28 mouse cellular contexts compared by ENCODE assay signal in genomic region chr6:88060602-88061001, GRCm38 (mm10). TPM values are rescaled to one million over a fixed set of nuclear protein-coding genes. Genes with fewer than 3 reads are reported as not detected.
DNase-seq lines count a peak whose midpoint lies in the region; ATAC-seq and TF ChIP-seq lines count a peak whose summit lies in the region.
"Had no signal": no experiment of that assay in that cellular context is flagged by ENCODE, and none has a peak within 500 bp of the region (broad histone marks: within the 10 kb centered on the region; RNA-seq: fewer than 3 reads in every experiment).

No protein-coding gene starts in this region.

- no peaks in the 10 kb centered on the region for H3K27me3 ChIP-seq in liver, postnatal 0 days (ENCODE audit: insufficient read depth, low read length)
- H3K27me3 ChIP-seq in liver, embryonic 12.5 days (replicated peaks), result 0 out of 2 replicates have a peak, but pooled peaks cover 3% of the 10 kb centered on the region
- no peaks in the 10 kb centered on the region for H3K27me3 ChIP-seq in hindbrain, embryonic 14.5 days (ENCODE audit: control insufficient read depth, insufficient read depth, low read length)
- H3K27me3 ChIP-seq: embryonic facial prominence, embryonic 12.5 days; kidney, embryonic 15.5 days; limb, embryonic 13.5 days; midbrain, embryonic 13.5 days had no signal

- WGBS in liver, postnatal 0 days (ENCODE audit: insufficient replicate concordance), result 38% methylated on average over 4 of the region's 4 CpGs
- WGBS in liver, embryonic 12.5 days (ENCODE audit: insufficient replicate concordance), result 55% methylated on average over 4 of the region's 4 CpGs
- 78% methylated on average over 4 of the region's 4 CpGs for whole genome bisulfite sequencing in hindbrain, embryonic 14.5 days

- no peak overlapping the region for H3K4me3 ChIP-seq in liver, postnatal 0 days (ENCODE audit: low read depth, low read length)
- no peak overlapping the region for H3K4me3 ChIP-seq in liver, embryonic 12.5 days
- no peak overlapping the region for H3K4me3 ChIP-seq in hindbrain, embryonic 14.5 days (replicated peaks; ENCODE audit: low read length)
- H3K4me3 ChIP-seq: embryonic facial prominence, embryonic 12.5 days; forebrain, embryonic 10.5 days; hindbrain, embryonic 13.5 days; kidney, embryonic 15.5 days; limb, embryonic 13.5 days; liver, embryonic 13.5 days; midbrain, embryonic 13.5 days had no signal

- TF ChIP-seq EP300 in liver, postnatal 0 days (IDR thresholded peaks at IDR 0.05; ENCODE audit: low read depth), result peak; percentile 64; the same call in 1 of the 2 replicates

- peaks cover 41% of the 10 kb centered on the region for H3K4me1 ChIP-seq in liver, postnatal 0 days (ENCODE audit: insufficient read depth)
- H3K4me1 ChIP-seq in liver, embryonic 12.5 days, result no peaks in the 10 kb centered on the region
- no peaks in the 10 kb centered on the region for H3K4me1 ChIP-seq in hindbrain, embryonic 14.5 days (replicated peaks; ENCODE audit: control insufficient read depth, insufficient read depth, low read length)
- H3K4me1 ChIP-seq: embryonic facial prominence, embryonic 12.5 days; forebrain, embryonic 10.5 days; hindbrain, embryonic 13.5 days; kidney, embryonic 15.5 days; limb, embryonic 13.5 days; midbrain, embryonic 13.5 days had no signal

- DNase-seq in liver, postnatal 0 days, result peak; percentile 51
- DNase-seq in hindbrain, embryonic 14.5 days (ENCODE audit: low spot score), result no peak
- DNase-seq in layer of hippocampus, adult 18-20 months (ENCODE audit: low spot score in 2 of 2), result no peak
- no peak for DNase-seq in cerebellum, adult 18-20 months
- DNase-seq: adrenal gland, adult 2 months; adrenal gland, postnatal 36 days; cerebellum, adult 8-10 months; cerebellum, postnatal 36 days; embryo, embryonic 11 days; kidney, adult 11 months; kidney, postnatal 36 days; liver, embryonic 13.5 days; lung, embryonic 14.5 days; lung, postnatal 36 days; right cerebral cortex, adult 18-20 months; thymus, postnatal 4 days had no signal

- H3K36me3 ChIP-seq in liver, postnatal 0 days (replicated peaks; ENCODE audit: insufficient read depth, low read length), result no peaks in the 10 kb centered on the region
- H3K36me3 ChIP-seq in liver, embryonic 12.5 days, result no peaks in the 10 kb centered on the region
- no peaks in the 10 kb centered on the region for H3K36me3 ChIP-seq in hindbrain, embryonic 14.5 days (replicated peaks; ENCODE audit: control insufficient read depth, insufficient read depth)
- H3K36me3 ChIP-seq: embryonic facial prominence, embryonic 12.5 days; forebrain, embryonic 10.5 days; hindbrain, embryonic 13.5 days; kidney, embryonic 15.5 days; limb, embryonic 13.5 days; liver, embryonic 13.5 days; midbrain, embryonic 13.5 days had no signal

- no peaks in the 10 kb centered on the region for H3K9me3 ChIP-seq in liver, postnatal 0 days (ENCODE audit: low read length)
- no peaks in the 10 kb centered on the region for H3K9me3 ChIP-seq in liver, embryonic 12.5 days (replicated peaks)
- no peaks in the 10 kb centered on the region for H3K9me3 ChIP-seq in hindbrain, embryonic 14.5 days (ENCODE audit: control insufficient read depth, low read length)
- H3K9me3 ChIP-seq: embryonic facial prominence, embryonic 12.5 days; forebrain, embryonic 10.5 days; hindbrain, embryonic 13.5 days; kidney, embryonic 15.5 days; limb, embryonic 13.5 days; liver, embryonic 13.5 days; midbrain, embryonic 13.5 days had no signal

- H3K27ac ChIP-seq in liver, postnatal 0 days (ENCODE audit: low read depth), result peak overlapping the region; percentile 9; the same call in 1 of the 2 replicates
- no peak overlapping the region for H3K27ac ChIP-seq in liver, embryonic 12.5 days
- H3K27ac ChIP-seq in hindbrain, embryonic 14.5 days, result no peak overlapping the region
- H3K27ac ChIP-seq: embryonic facial prominence, embryonic 12.5 days; forebrain, embryonic 10.5 days; hindbrain, embryonic 13.5 days; kidney, embryonic 15.5 days; limb, embryonic 13.5 days; liver, embryonic 13.5 days; midbrain, embryonic 13.5 days had no signal

- no peak overlapping the region for H3K4me2 ChIP-seq in liver, postnatal 0 days (ENCODE audit: low read depth, low read length)
- no peak overlapping the region for H3K4me2 ChIP-seq in liver, embryonic 12.5 days
- H3K4me2 ChIP-seq in hindbrain, embryonic 14.5 days (replicated peaks), result no peak overlapping the region
- H3K4me2 ChIP-seq: embryonic facial prominence, embryonic 12.5 days; hindbrain, embryonic 13.5 days; kidney, embryonic 15.5 days; limb, embryonic 13.5 days; liver, embryonic 13.5 days; lung, embryonic 14.5 days; midbrain, embryonic 13.5 days had no signal

- ATAC-seq in liver, postnatal 0 days, result peak; percentile 43
- no peak for ATAC-seq in liver, embryonic 12.5 days
- peak; percentile 78 for ATAC-seq in common myeloid progenitor, adult 5-6 weeks (replicated peaks; ENCODE audit: low read depth, poor library complexity, severe bottlenecking)
- peak; percentile 94 for ATAC-seq in megakaryocyte progenitor cell, adult 5-6 weeks (replicated peaks; ENCODE audit: poor library complexity)
- no peak for ATAC-seq in hindbrain, embryonic 14.5 days (ENCODE audit: low FRiP score)
- ATAC-seq: activated CD4-positive, CD25-positive, alpha-beta regulatory T cell, adult 4 months; forebrain, embryonic 16.5 days; inflammation-experienced regulatory T-cells, adult 6 months; midbrain, embryonic 13.5 days had no signal

- TF ChIP-seq CTCF in liver, postnatal 0 days (IDR thresholded peaks at IDR 0.05; ENCODE audit: low read depth), result no peak

- H3K9ac ChIP-seq in liver, postnatal 0 days (replicated peaks), result no peak overlapping the region
- H3K9ac ChIP-seq in liver, embryonic 12.5 days, result no peak overlapping the region
- H3K9ac ChIP-seq in hindbrain, embryonic 14.5 days, result no peak overlapping the region
- H3K9ac ChIP-seq: embryonic facial prominence, embryonic 12.5 days; hindbrain, embryonic 13.5 days; kidney, embryonic 15.5 days; limb, embryonic 13.5 days; liver, embryonic 13.5 days; lung, embryonic 14.5 days; midbrain, embryonic 13.5 days had no signal

RNA-seq across cellular contexts. Expression of gene Rab7, which starts 15.5 kb away (rescaled TPM):
- 110 and 111 TPM in 2 replicates for polyA plus RNA-seq in liver, postnatal 0 days (2015; fragmentation: Nextera tagmentation; extraction: Ambion mirVana)
- 134 and 135 TPM in 2 replicates for polyA plus RNA-seq in liver, embryonic 12.5 days (2016; fragmentation: Nextera tagmentation; extraction: Ambion mirVana)
- total RNA-seq in common myeloid progenitor, adult 5-6 weeks (2017), result 87.3 and 94.2 TPM in 2 replicates
- 262 and 265 TPM in 2 replicates for total RNA-seq in megakaryocyte progenitor cell, adult 5-6 weeks (2015)
- 76.2 and 93.7 TPM in 2 replicates for total RNA-seq in megakaryocyte progenitor cell, adult 5-6 weeks (2017)
- 377 and 427 TPM in 2 replicates for polyA plus RNA-seq in hindbrain, embryonic 14.5 days (2014; fragmentation: Nextera tagmentation; extraction: Ambion mirVana)
- 100 to 1,000 TPM; 322 to 329 TPM for total RNA-seq in layer of hippocampus, adult 18-20 months (2021)

RNA-seq across cellular contexts. Expression of gene Rpn1, which starts 23.7 kb away (rescaled TPM):
- 102 and 112 TPM in 2 replicates for polyA plus RNA-seq in liver, postnatal 0 days (2015; fragmentation: Nextera tagmentation; extraction: Ambion mirVana)
- 241 and 253 TPM in 2 replicates for polyA plus RNA-seq in liver, embryonic 12.5 days (2016; fragmentation: Nextera tagmentation; extraction: Ambion mirVana)
- 196 and 216 TPM in 2 replicates for total RNA-seq in common myeloid progenitor, adult 5-6 weeks (2017)
- 200 and 205 TPM in 2 replicates for total RNA-seq in megakaryocyte progenitor cell, adult 5-6 weeks (2015)
- total RNA-seq in megakaryocyte progenitor cell, adult 5-6 weeks (2017), result 385 and 395 TPM in 2 replicates
- polyA plus RNA-seq in hindbrain, embryonic 14.5 days (2014; fragmentation: Nextera tagmentation; extraction: Ambion mirVana), result 301 and 339 TPM in 2 replicates
- 100 to 1,000 TPM; 169 to 184 TPM for total RNA-seq in layer of hippocampus, adult 18-20 months (2021)

Comparison
In these comparisons a context has a peak if more than half of its experiments do, and no peak if none do; other contexts are left out.
1. ATAC-seq: peak in liver, postnatal 0 days (single experiment), common myeloid progenitor, adult 5-6 weeks (single experiment) and megakaryocyte progenitor cell, adult 5-6 weeks (single experiment); none in liver, embryonic 12.5 days (single experiment) and hindbrain, embryonic 14.5 days (single experiment).